Comparison of ENCODE assay signal across 10 mouse cellular contexts in the genomic region with DNA sequence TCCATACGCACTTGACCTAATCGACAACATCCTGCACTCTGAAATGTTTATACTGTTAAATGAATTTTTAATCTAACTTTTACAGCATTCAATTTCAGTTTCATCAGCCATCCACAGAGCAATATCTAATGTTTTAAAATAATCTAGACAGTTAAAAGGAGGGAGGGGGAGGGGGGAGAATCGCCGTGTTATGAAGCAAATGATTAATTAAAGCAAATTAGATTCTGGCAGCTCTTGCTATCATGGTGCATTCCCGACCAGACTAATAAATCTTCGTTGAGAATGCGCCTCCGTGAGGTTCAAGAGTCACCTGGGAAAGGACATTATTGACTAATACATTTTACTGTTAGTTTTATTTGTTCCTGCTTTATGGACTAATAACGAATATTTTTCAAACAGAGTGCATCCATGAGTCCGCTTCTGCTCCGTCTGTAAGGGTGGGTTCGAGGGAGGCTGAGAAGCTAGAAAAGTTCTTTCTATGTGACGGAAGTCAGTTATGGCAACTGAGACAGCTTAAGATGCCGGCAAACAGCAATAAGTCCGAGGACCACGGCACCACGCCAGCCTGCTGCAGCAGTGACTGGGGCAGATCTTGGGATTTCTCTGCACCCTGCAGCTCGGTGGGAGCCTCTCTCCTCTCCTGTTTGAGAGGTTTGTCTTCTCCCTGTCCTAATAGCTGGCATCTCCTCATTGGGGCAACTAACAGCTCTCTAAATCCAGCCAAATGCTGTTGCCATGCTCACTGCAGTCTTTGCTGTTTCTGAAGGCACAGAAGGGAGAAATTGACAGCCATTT.
DNase-seq lines count a peak whose midpoint lies in the region; ATAC-seq lines count a peak whose summit lies in the region.
"Had no signal": no experiment of that assay in that cellular context is flagged by ENCODE, and none has a peak within 500 bp of the region (broad histone marks: within the 10 kb centered on the region; RNA-seq: fewer than 3 reads in every experiment).

No protein-coding gene starts in this region.

- intact Hi-C loops in heart, postnatal 10 days (cut with DNase I), result no loop called here

- no peaks in the 10 kb centered on the region for H3K36me3 ChIP-seq in intestine, embryonic 14.5 days (ENCODE audit: control insufficient read depth, insufficient read depth, low read length)
- no peaks in the 10 kb centered on the region for H3K36me3 ChIP-seq in intestine, embryonic 16.5 days (ENCODE audit: control insufficient read depth, insufficient read depth, low read length)
- H3K36me3 ChIP-seq in midbrain, embryonic 12.5 days, result no peaks in the 10 kb centered on the region

- no peak overlapping the region for H3K9ac ChIP-seq in intestine, embryonic 14.5 days (ENCODE audit: low read length)
- H3K9ac ChIP-seq in intestine, embryonic 16.5 days (ENCODE audit: low read depth, low read length), result no peak overlapping the region
- H3K9ac ChIP-seq in midbrain, embryonic 12.5 days (replicated peaks), result no peak overlapping the region

- no peaks in the 10 kb centered on the region; the same call in 1 of the 2 replicates for H3K4me1 ChIP-seq in intestine, embryonic 14.5 days (replicated peaks; ENCODE audit: control insufficient read depth, insufficient read depth, low read length)
- H3K4me1 ChIP-seq in intestine, embryonic 16.5 days (ENCODE audit: control insufficient read depth, insufficient read depth, low read length), result peaks cover 3% of the 10 kb centered on the region; the same call in 1 of the 2 replicates
- peaks cover 44% of the 10 kb centered on the region for H3K4me1 ChIP-seq in midbrain, embryonic 12.5 days

- no peak for ATAC-seq in intestine, embryonic 14.5 days (replicated peaks; ENCODE audit: low FRiP score, low TSS enrichment, low read depth)
- ATAC-seq in intestine, embryonic 16.5 days, result no peak
- no peak for ATAC-seq in midbrain, embryonic 12.5 days (ENCODE audit: low FRiP score, low read depth)

- H3K27me3 ChIP-seq in intestine, embryonic 14.5 days (replicated peaks; ENCODE audit: control insufficient read depth, insufficient read depth, low read length), result no peaks in the 10 kb centered on the region
- H3K27me3 ChIP-seq in intestine, embryonic 16.5 days (replicated peaks; ENCODE audit: control insufficient read depth, insufficient read depth, low read length), result no peaks in the 10 kb centered on the region
- H3K27me3 ChIP-seq in midbrain, embryonic 12.5 days, result peaks cover 53% of the 10 kb centered on the region

- no peak for DNase-seq in intestine, embryonic 14.5 days (ENCODE audit: low spot score)
- peak; percentile 32 for DNase-seq in right cerebral cortex, postnatal 14 days
- DNase-seq in right cerebral cortex, adult 18-20 months, result no peak
- DNase-seq in frontal cortex, postnatal 14 days (ENCODE audit: low spot score in 2 of 2), result no peak
- DNase-seq in heart, postnatal 10 days, result no peak
- no peak for DNase-seq in heart, postnatal 4 days
- DNase-seq: B cell, adult 2 months had no signal

- H3K4me3 ChIP-seq in intestine, embryonic 14.5 days (ENCODE audit: low read depth, low read length), result no peak overlapping the region
- H3K4me3 ChIP-seq in intestine, embryonic 16.5 days (ENCODE audit: low read length), result no peak overlapping the region
- H3K4me3 ChIP-seq in midbrain, embryonic 12.5 days, result no peak overlapping the region

- H3K27ac ChIP-seq in intestine, embryonic 14.5 days (ENCODE audit: low read depth), result no peak overlapping the region
- no peak overlapping the region for H3K27ac ChIP-seq in intestine, embryonic 16.5 days (ENCODE audit: low read length)
- peak overlapping the region; percentile 73; the same call in 1 of the 2 replicates for H3K27ac ChIP-seq in midbrain, embryonic 12.5 days (replicated peaks)
- H3K27ac ChIP-seq: macrophage had no signal

- H3K9me3 ChIP-seq in intestine, embryonic 14.5 days (ENCODE audit: control insufficient read depth, low read length), result no peaks in the 10 kb centered on the region
- H3K9me3 ChIP-seq in intestine, embryonic 16.5 days (ENCODE audit: control insufficient read depth, low read length), result no peaks in the 10 kb centered on the region
- H3K9me3 ChIP-seq in midbrain, embryonic 12.5 days, result no peaks in the 10 kb centered on the region

- peak overlapping the region; percentile 9; the same call in 1 of the 2 replicates for H3K4me2 ChIP-seq in intestine, embryonic 14.5 days (ENCODE audit: low read length)
- H3K4me2 ChIP-seq in intestine, embryonic 16.5 days (ENCODE audit: low read depth, low read length), result no peak overlapping the region
- H3K4me2 ChIP-seq in midbrain, embryonic 12.5 days (replicated peaks), result no peak overlapping the region

- WGBS in intestine, embryonic 14.5 days, result 44% methylated on average over 18 of the region's 18 CpGs
- 49% methylated on average over 18 of the region's 18 CpGs for WGBS in intestine, embryonic 16.5 days
- 64% methylated on average over 18 of the region's 18 CpGs for WGBS in midbrain, embryonic 12.5 days
